Mouse (Mus musculus) megakaryocyte, embryonic 14.5 days (primary cell): ENCODE data around the gene Tlx1.

Experiments
- FLI1 ChIP-seq: IDR thresholded peaks from 2 replicates; pipeline ENCODE4 v1.6.1; 2012; ENCODE audit warnings: low read length, inconsistent platforms, mixed read lengths
- GATA1 ChIP-seq: IDR thresholded peaks from 3 replicates; pipeline ENCODE4 v1.6.1; 2012; ENCODE audit warnings: mixed read lengths, low read length, inconsistent platforms, borderline replicate concordance

DNA sequence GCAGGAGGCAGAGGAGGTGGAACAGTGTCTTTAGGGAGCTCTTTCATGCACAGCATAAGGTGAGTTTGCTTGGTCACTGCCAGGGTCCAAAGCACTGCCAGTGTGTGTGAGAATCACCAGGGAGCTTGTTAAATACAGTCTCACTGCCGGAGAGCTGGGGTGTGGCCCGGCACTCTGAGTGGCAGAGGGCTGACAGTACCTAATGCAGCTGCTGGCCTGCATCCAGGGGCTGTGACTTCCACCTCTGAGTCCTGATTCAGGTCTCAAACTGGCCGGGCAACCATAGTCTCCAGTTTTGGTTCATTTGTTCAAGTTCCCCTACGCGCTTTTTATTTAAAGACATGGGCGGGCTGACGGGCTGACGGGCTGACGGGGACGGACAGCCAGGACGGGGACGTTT is 12.4 kb downstream of the Tlx1 start:
- TF ChIP-seq GATA1 (no peak), FLI1 (no peak)
